Mouse (Mus musculus) CH12.LX (cell line): ENCODE measurements around the gene Ankrd9. TPM values are rescaled to one million over a fixed set of nuclear protein-coding genes. Genes with fewer than 3 reads are reported as not detected.

Source experiments
- DNase-seq: peaks from one replicate; pipeline ENCODE4 v3.0.0-alpha.2; 2013; ENCODE audit errors: extremely low read depth
- H3K27ac ChIP-seq: 2 replicates; pipeline ENCODE4 v1.5.1; 2012; ENCODE audit warnings: low read depth, mild to moderate bottlenecking, control low read depth, moderate library complexity; ENCODE audit not compliant: insufficient read depth
- H3K27me3 ChIP-seq: replicated peaks from 2 replicates; pipeline ENCODE3; 2012; ENCODE audit warnings: inconsistent platforms
- H3K36me3 ChIP-seq, 2 experiments: replicated peaks in 1 of 2; 2 replicates each; pipeline versions ENCODE3 to v1.6.1; 2012; ENCODE audit warnings: inconsistent platforms in 1 of 2, low read length in 1 of 2, mild to moderate bottlenecking in 1 of 2, mixed read lengths in 1 of 2, moderate library complexity in 1 of 2; ENCODE audit not compliant: control insufficient read depth in 1 of 2, insufficient read depth in 1 of 2
- H3K4me1 ChIP-seq, 2 experiments: 2 replicates each; pipeline ENCODE4 v1.6.1; 2012; ENCODE audit warnings: inconsistent platforms in 1 of 2, moderate library complexity in 1 of 2; ENCODE audit not compliant: insufficient read depth in 2 of 2, control insufficient read depth in 1 of 2
- H3K4me2 ChIP-seq: 2 replicates; pipeline ENCODE4 v1.6.1; 2012; ENCODE audit warnings: low read depth, mild to moderate bottlenecking, control low read depth; ENCODE audit not compliant: poor library complexity, insufficient read depth, severe bottlenecking
- H3K4me3 ChIP-seq, 3 experiments: fragments of 150-350 bp in 1 of 3; sonication (generic) in 1 of 3; replicated peaks in 1 of 3; 2 replicates each; pipeline versions ENCODE3 to v1.5.1; 2011 to 2012; ENCODE audit warnings: low read depth in 2 of 3, low read length in 2 of 3, mild to moderate bottlenecking in 2 of 3, moderate library complexity in 2 of 3, control low read depth in 1 of 3, improper control_type of control experiment in 1 of 3, inconsistent platforms in 1 of 3, mixed read lengths in 1 of 3; ENCODE audit not compliant: poor library complexity in 1 of 3
- H3K79me2 ChIP-seq: replicated peaks from 2 replicates; pipeline ENCODE4 v1.6.1; 2012; ENCODE audit warnings: mild to moderate bottlenecking, moderate library complexity; ENCODE audit not compliant: control insufficient read depth, poor library complexity, insufficient read depth, severe bottlenecking; ENCODE audit errors: extremely low read depth
- H3K9ac ChIP-seq: 2 replicates; pipeline ENCODE4 v1.6.1; 2012; ENCODE audit warnings: low read depth, mild to moderate bottlenecking, control low read depth, moderate library complexity; ENCODE audit not compliant: insufficient read depth
- H3K9me3 ChIP-seq: replicated peaks from 2 replicates; pipeline ENCODE3; 2012; ENCODE audit warnings: low read length, inconsistent platforms, mixed read lengths
- BHLHE40 ChIP-seq: IDR thresholded peaks from 2 replicates; pipeline ENCODE4 v1.6.1; 2011; ENCODE audit warnings: mild to moderate bottlenecking, low read depth, low read length, improper control_type of control experiment
- CHD2 ChIP-seq: IDR thresholded peaks from 2 replicates; pipeline ENCODE4 v1.6.1; 2011; ENCODE audit warnings: low read length, improper control_type of control experiment
- EP300 ChIP-seq: IDR thresholded peaks from 2 replicates; pipeline ENCODE4 v1.6.1; 2011; ENCODE audit warnings: low read length, improper control_type of control experiment
- IRF4 ChIP-seq: IDR thresholded peaks from 2 replicates; pipeline ENCODE4 v1.6.1; 2014; ENCODE audit warnings: low read depth, mild to moderate bottlenecking, inconsistent platforms, low read length, improper control_type of control experiment
- JUND ChIP-seq: conservative IDR thresholded peaks from 2 replicates; pipeline ENCODE4 v1.6.1; 2011; ENCODE audit warnings: low read depth, low read length, improper control_type of control experiment
- MAX ChIP-seq: IDR thresholded peaks from 2 replicates; pipeline ENCODE4 v1.6.1; 2011; ENCODE audit warnings: low read length, improper control_type of control experiment
- MYC ChIP-seq: IDR thresholded peaks from 2 replicates; pipeline ENCODE4 v1.6.1; 2011; ENCODE audit warnings: low read depth, mild to moderate bottlenecking, improper control_type of control experiment, low read length
- RAD21 ChIP-seq: IDR thresholded peaks from 2 replicates; pipeline ENCODE4 v1.6.1; 2011; ENCODE audit warnings: low read depth, mild to moderate bottlenecking, low read length, improper control_type of control experiment, moderate library complexity
- TBP ChIP-seq: conservative IDR thresholded peaks from 2 replicates; pipeline ENCODE4 v1.6.1; 2011; ENCODE audit warnings: low read depth, low read length, improper control_type of control experiment
- ZMIZ1 ChIP-seq: IDR thresholded peaks from 2 replicates; pipeline ENCODE4 v1.6.1; 2012; ENCODE audit warnings: low read depth, mild to moderate bottlenecking, inconsistent platforms, low read length, improper control_type of control experiment
- dilution Hi-C: fragments of 300-500 bp; cut with MboI; formaldehyde crosslinking; loops from 2 replicates; pipeline ENCODE4 v1.14.3; 2020; ENCODE audit warnings: low sequenced_read_pairs; ENCODE audit not compliant: extremely low pct_unique_long_range_greater_than_20kb, extremely low pct_ligation_motif_present
- in situ Hi-C: fragments of 300-500 bp; cut with MboI; formaldehyde crosslinking; loops from 3 replicates; pipeline ENCODE4 v1.14.3; 2019; ENCODE audit warnings: low sequenced_read_pairs, low pct_ligation_motif_present, low pct_unique_long_range_greater_than_20kb, mixed read lengths
- polyA plus RNA-seq: library from polyadenylated mRNA; unstranded; fragments of >175 nt; gene quantifications from 2 replicates; pipeline ENCODE4 v1.2.1, GENCODE M21; 2012; ENCODE audit warnings: low read depth; ENCODE audit not compliant: insufficient read length
- total RNA-seq, 2 experiments: library from RNA; depleted of rRNA; stranded (reverse); fragments of 300-350 nt in 1 of 2; fragments of >200 nt in 1 of 2; gene quantifications; 2 replicates each; pipeline ENCODE4 v1.2.3; 2012 to 2014

Ankrd9 gene
- total and polyA plus RNA-seq, 3 experiments: 2.4 to 5.2 (median 2.5) TPM

DNA sequence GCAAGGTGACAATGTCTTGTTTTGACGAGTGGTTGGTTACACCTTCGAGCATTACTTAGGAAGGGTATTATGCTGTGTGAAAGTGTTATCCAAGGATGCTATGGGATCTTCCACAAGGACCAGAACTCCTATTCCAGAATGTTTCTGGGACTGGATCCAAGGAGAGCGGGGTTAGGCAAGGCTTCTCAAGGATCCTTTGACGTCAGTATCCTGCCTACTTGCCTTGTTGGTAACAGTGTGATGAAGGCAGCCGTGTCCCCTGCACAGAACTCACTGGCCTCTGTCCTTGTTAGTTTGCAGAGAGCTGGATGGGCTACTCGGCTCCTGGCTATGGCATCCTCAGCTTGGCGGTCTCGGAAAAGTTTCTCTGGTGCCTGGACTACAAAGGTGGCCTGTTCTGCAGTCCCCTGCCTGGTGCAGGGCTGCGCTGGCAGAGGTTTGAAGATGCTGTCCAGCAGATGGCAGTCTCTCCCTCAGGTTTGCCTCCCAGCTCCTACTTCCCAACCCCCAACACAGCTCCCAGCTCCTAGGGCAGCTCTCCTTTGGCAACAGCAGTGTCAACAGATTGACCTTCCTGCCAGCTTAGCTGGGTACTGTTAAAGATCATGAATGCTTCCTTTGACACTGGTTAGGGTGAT, 42.7 kb downstream of the Ankrd9 start (continued):
- TF ChIP-seq IRF4 (peak; percentile 82), JUND (no peak), CHD2 (peak; percentile 91), ZMIZ1 (no peak), MAX (no peak; the same call in 1 of the 2 replicates), RAD21 (peak; percentile 93), EP300 (no peak), BHLHE40 (peak; percentile 38; the same call in 1 of the 2 replicates)

DNA sequence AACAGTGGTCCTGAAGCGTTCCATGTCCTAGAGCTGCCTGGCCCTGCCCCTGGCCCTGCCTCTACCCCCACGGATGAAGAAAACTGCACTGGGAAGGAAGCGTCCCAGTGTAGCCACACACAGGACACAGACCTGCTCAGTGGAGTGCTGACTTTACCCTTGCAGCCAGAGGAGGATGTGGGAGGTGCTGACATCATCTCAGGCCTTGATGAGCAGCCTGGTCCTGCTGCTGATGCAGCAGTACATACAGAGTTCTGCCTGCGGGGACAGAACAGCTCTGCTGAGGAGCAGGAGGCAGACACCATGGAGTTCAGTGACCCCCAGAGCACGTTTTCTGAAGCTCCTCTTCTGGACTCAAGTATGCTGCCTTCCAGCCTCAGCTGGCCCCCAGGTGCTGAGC, 46.0 kb downstream of the Ankrd9 start:
- no peaks in the 10 kb centered on the region for H3K27me3 ChIP-seq
- no peaks in the 10 kb centered on the region for H3K9me3 ChIP-seq
- no peak overlapping the region for H3K9ac ChIP-seq
- in situ Hi-C loops: loop anchor here (10.0 kb wide), 1 partner anchor 202 kb away; no protein-coding TSS in a partner anchor
- H3K79me2 ChIP-seq: no peaks in the 10 kb centered on the region
- H3K4me1 ChIP-seq: peaks cover 0 to 6% of the 10 kb centered on the region in 2 experiments; a peak in 1 of 4 replicates
- H3K36me3 ChIP-seq: peaks cover 28 to 77% of the 10 kb centered on the region in 2 experiments
- no peak overlapping the region for H3K27ac ChIP-seq
- dilution Hi-C loops: no loop called here
- DNase-seq: no peak
- no peak overlapping the region for H3K4me3 ChIP-seq
- no peak for TF ChIP-seq ZMIZ1
- TF ChIP-seq IRF4: 0 out of 2 replicates have a peak, but pooled peaks have one; percentile 12
- no peak for TF ChIP-seq TBP
- no peak for TF ChIP-seq MYC
- no peak overlapping the region for H3K4me2 ChIP-seq

Other genes with a start within 250 kb of the Ankrd9 start
- 26.2 and 27.4 TPM in 2 replicates for gene Wdr20, start 241.1 kb downstream of the Ankrd9 start, total RNA-seq (2012; rRNA removed)
- 20.5 and 22.8 TPM in 2 replicates for gene Wdr20, start 241.1 kb downstream of the Ankrd9 start, total RNA-seq (2014; rRNA removed)
- 16.1 and 17.9 TPM in 2 replicates for gene Wdr20, start 241.1 kb downstream of the Ankrd9 start, polyA plus RNA-seq
- gene Mok, start 138.1 kb downstream of the Ankrd9 start, total RNA-seq (2012; rRNA removed): 5.5 and 9.8 TPM in 2 replicates
- 5.8 and 7.1 TPM in 2 replicates for gene Mok, start 138.1 kb downstream of the Ankrd9 start, total RNA-seq (2014; rRNA removed)
- 9.1 and 11.0 TPM in 2 replicates for gene Mok, start 138.1 kb downstream of the Ankrd9 start, polyA plus RNA-seq
- 7.8 and 9.1 TPM in 2 replicates for gene Zfp839, start 128.8 kb downstream of the Ankrd9 start, total RNA-seq (2012; rRNA removed)
- gene Zfp839, start 128.8 kb downstream of the Ankrd9 start, total RNA-seq (2014; rRNA removed): 3.7 and 3.8 TPM in 2 replicates
- gene Zfp839, start 128.8 kb downstream of the Ankrd9 start, polyA plus RNA-seq: 8.1 and 9.2 TPM in 2 replicates
- 135 and 161 TPM in 2 replicates for gene Cinp, start 89.9 kb downstream of the Ankrd9 start, total RNA-seq (2012; rRNA removed)
- 164 and 167 TPM in 2 replicates for gene Cinp, start 89.9 kb downstream of the Ankrd9 start, total RNA-seq (2014; rRNA removed)
- gene Cinp, start 89.9 kb downstream of the Ankrd9 start, polyA plus RNA-seq: 114 and 131 TPM in 2 replicates
- gene Tecpr2, start 89.8 kb downstream of the Ankrd9 start, total RNA-seq (2012; rRNA removed): 6.7 and 7.5 TPM in 2 replicates
- gene Tecpr2, start 89.8 kb downstream of the Ankrd9 start, total RNA-seq (2014; rRNA removed): 2.6 and 3.1 TPM in 2 replicates
- gene Tecpr2, start 89.8 kb downstream of the Ankrd9 start, polyA plus RNA-seq: 2.8 and 2.9 TPM in 2 replicates
- 6.1 and 6.5 TPM in 2 replicates for gene Rcor1, start 60.3 kb upstream of the Ankrd9 start, total RNA-seq (2012; rRNA removed)
- gene Rcor1, start 60.3 kb upstream of the Ankrd9 start, total RNA-seq (2014; rRNA removed): 8.3 and 8.5 TPM in 2 replicates
- gene Rcor1, start 60.3 kb upstream of the Ankrd9 start, polyA plus RNA-seq: 15.0 and 16.1 TPM in 2 replicates
- 17.5 and 21.4 TPM in 2 replicates for gene Traf3, start 187.3 kb upstream of the Ankrd9 start, total RNA-seq (2012; rRNA removed)
- gene Traf3, start 187.3 kb upstream of the Ankrd9 start, total RNA-seq (2014; rRNA removed): 9.6 and 10.9 TPM in 2 replicates
- gene Traf3, start 187.3 kb upstream of the Ankrd9 start, polyA plus RNA-seq: 30.6 and 33.1 TPM in 2 replicates
- gene 4930595D18Rik, start 205.5 kb upstream of the Ankrd9 start, total RNA-seq (2012; rRNA removed): not detected in 2 replicates
- 0.43 TPM in 1 of 2 replicates, not detected in the other for gene 4930595D18Rik, start 205.5 kb upstream of the Ankrd9 start, total RNA-seq (2014; rRNA removed)
- gene 4930595D18Rik, start 205.5 kb upstream of the Ankrd9 start, polyA plus RNA-seq: 0.57 and 0.61 TPM in 2 replicates